Mouse (Mus musculus) ES-CJ7 (cell line): ENCODE data around the gene Olfr15.
A peak's percentile ranks its signal among the peaks of the same experiment; 100 is the strongest.

Experiments used
- DNase-seq: peaks from one replicate; pipeline ENCODE4 v3.0.0; 2011; ENCODE audit warnings: low read depth, low spot score

The Olfr15 gene

DNA sequence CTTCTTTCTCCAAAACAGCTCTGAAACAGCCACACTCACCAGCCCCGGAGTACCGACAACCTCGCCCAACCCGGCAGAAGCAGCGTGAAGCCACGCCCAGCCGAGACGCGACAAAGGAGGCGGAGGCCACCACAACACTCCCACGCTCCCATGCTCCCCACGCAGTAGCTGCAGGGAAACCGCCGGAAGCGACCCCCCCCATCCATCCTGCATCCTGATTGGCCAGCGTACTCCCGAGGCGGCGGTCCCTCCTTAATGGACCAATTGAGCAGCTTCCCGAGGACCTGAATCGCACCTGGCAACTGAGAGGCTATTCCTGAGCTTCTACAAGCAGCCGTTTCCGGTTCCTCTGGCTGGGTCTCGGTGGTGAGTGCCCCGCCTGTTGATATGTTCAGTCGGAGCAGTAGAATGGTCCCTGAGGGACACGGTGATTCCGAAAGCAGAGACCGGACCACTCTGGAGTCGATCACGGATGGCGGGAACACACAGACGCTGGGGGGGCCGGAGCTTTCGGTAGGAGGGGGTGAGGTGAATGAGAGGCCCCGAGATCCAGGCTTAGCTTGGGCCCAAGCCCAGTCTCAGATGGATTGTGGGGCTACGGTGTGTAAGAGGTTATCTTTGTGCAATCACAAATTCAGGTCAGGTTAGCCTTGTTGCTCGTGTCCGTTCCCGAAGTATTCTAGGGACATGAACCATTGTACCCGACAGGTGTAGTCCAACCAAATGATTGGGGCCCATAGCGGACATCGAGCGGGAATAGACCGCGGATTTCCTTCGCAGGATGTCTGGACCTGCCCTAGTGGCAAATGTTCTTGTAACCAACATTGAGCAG is 41.8 kb downstream of the Olfr15 start, which contains the start of gene Naa60:
Gene Naa60 (plus strand): TSS at position 160 of the 832 bp plus-strand sequence.
- DNase-seq: peak; percentile 97

GRCm38 (mm10) chr16:3876346-3876745 is 45.7 kb downstream of the Olfr15 start:
- no peak for DNase-seq

DNA sequence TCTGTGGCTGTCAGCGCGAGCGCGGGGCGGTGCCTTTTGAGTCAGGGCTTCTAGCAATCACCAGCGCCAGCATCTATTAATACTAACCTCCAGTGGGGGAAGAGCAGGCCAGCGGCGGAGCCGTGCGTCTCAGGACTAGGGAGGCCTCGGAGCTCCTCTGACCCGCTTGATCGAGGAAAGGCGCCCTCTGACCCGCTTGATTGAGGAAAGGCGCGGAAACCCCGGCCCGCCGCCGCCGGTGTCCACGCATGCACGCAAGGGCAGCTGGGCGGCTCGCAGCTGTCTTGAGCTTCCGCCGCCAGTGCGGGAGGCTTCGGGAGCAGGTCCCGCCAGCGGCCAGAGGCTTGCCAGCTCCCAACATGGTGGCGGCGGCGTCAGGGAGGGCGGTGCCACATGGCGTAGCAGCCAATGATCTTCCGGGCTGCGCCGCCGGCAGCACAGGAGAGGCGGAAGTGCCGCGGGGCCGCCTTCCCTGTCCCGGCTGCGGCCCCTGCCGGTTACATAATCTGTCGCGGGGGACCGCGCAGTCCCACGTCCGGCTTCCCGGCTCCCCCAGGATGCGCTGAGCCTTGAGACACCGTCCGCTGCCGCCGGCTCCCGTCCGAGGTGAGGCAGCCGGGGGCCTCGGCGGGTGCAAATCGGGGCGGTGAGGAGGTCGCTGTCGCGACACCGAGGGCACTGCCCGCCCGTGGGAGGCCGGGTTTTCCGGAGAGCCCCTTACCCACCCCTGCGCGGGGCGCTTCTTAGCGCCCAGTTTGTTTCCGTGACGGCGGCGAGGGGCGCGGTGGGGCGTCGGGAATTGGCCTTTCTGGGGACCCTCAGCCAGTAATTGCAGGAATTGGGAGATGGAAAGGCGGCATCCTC is 53.8 kb downstream of the Olfr15 start, which contains the start of the genes Zfp597 and Gm20695:
Gene Zfp597 (minus strand): TSS at position 361 of the 864 bp plus-strand sequence.
Gene Gm20695 (plus strand): TSS at position 448 of the 864 bp plus-strand sequence.
- DNase-seq: peak; percentile 87

- no peak for DNase-seq
Observed at GRCm38 (mm10) chr16:3885065-3885670, 54.5 kb downstream of the Olfr15 start.

GRCm38 (mm10) chr16:3891621-3892295 is 61.1 kb downstream of the Olfr15 start:
- no peak for DNase-seq

GRCm38 (mm10) chr16:3893739-3894138 is 63.1 kb downstream of the Olfr15 start:
- DNase-seq: no peak
